Mouse (Mus musculus): ENCODE data around the gene Ankrd36. TPM values are rescaled to one million over a fixed set of nuclear protein-coding genes. Genes with fewer than 3 reads are reported as not detected.

The Ankrd36 gene
- total RNA-seq (2021): not detected
- long read RNA-seq, experiment 1, partial matches to known transcripts: 0 of 5 reads
- long read RNA-seq, experiment 1, other reads (novel, unspliced or antisense): 5 of 5 reads
- long read RNA-seq, experiment 2, partial matches to known transcripts: 0 of 3 reads
- long read RNA-seq, experiment 2, other reads (novel, unspliced or antisense): 3 of 3 reads

- DNase-seq (ENCODE audit: low spot score in 2 of 2): no peak
- no peak for TF ChIP-seq CTCF (conservative IDR thresholded peaks at IDR 0.05)
- Histone ChIP-seq H3K4me3 (no peak within 1 kb of the TSS), H3K27ac (no peak within 1 kb of the TSS)
Measured at GRCm38 (mm10) chr11:5569474-5569873, at the start of gene Ankrd36. TSS of gene Ankrd36 (plus strand) at chr11:5569684.

DNA sequence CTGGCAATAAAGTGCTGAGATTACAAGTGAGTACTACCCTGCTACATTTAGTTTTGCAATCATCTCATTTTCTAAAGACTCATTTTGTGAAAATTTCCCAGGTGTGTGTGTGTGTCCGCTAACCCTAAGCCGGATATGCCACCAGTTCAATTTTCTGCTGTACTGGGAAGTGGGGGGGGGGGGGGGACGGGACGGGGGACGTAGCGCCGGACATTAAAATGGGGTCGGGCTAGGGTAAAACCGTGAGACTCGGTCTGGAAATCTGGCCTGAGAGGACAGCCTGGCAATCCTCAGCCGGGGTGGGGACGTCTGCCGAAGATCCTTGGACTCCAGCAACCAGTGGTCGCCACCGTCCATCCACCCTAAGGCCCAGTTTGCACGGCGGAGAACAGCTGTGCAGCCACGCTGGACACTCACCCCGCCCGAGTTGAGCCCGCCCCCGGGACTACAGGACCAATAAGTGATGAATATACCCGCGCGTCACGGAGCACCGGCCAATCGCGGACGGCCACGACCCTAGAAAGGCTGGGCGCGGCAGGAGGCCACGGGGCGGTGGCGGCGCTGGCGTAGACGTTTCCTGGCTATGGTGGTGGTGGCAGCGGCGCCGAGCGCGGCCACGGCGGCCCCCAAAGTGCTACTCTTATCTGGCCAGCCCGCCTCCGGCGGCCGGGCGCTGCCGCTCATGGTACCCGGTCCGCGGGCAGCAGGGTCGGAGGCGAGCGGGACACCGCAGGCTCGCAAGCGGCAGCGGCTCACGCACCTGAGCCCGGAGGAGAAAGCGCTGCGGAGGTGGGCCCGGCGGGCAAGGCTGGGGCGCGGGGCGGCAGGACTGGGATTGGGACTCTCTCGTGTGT is 48.8 kb upstream of the Ankrd36 start, which contains the start of gene Xbp1:
TSS of gene Xbp1 (plus strand) at position 248 of the 854 bp plus-strand sequence.
- peak; percentile 96 to 97 for DNase-seq (ENCODE audit: low spot score in 2 of 2)
- H3K4me3 ChIP-seq: peak within 1 kb of the TSS; percentile 99
- H3K27ac ChIP-seq: peak within 1 kb of the TSS; percentile 98
- no peak for TF ChIP-seq CTCF (conservative IDR thresholded peaks at IDR 0.05)

GRCm38 (mm10) chr11:5521266-5521515 is 48.3 kb upstream of the Ankrd36 start:
- no peak for TF ChIP-seq CTCF (conservative IDR thresholded peaks at IDR 0.05)
- H3K4me3 ChIP-seq: peak overlapping the region; percentile 99
- H3K27ac ChIP-seq: peak overlapping the region; percentile 98
- DNase-seq (ENCODE audit: low spot score in 2 of 2): no peak

GRCm38 (mm10) chr11:5521516-5522291 is 47.8 kb upstream of the Ankrd36 start:
- peak overlapping the region; percentile 98 for H3K27ac ChIP-seq
- DNase-seq (ENCODE audit: low spot score in 2 of 2): peak; percentile 57 to 81
- peak; percentile 77 for TF ChIP-seq CTCF (conservative IDR thresholded peaks at IDR 0.05)
- H3K4me3 ChIP-seq: peak overlapping the region; percentile 99

DNA sequence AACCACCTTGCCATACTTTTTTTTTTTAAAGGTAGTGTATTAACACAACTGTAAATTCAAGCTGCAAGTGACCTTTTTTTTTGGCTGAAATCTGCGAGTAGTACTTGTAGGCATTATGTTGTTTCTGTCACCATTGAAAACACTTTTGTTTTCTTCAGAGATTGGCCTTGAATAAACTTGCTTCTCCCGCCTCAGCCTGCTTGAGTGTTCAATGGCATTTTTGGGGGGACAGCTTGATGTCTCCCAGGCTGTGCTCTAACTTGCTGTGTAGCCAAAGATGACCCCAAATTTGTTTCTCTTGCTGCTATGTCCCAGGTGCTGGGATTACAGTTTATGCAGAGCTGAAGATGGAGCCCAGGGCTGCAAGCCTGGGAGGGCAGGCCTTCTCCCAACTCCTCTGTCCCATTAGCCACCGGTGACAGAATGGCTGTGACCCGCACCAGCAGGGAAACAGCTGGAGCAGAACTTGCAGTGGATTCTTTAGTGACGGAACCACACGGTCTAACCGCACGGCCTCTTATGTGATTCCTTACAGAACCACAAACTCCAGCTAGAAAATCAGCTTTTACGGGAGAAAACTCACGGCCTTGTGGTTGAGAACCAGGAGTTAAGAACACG is 46.6 kb upstream of the Ankrd36 start:
- no peak for TF ChIP-seq CTCF (conservative IDR thresholded peaks at IDR 0.05)
- no peak for DNase-seq (ENCODE audit: low spot score in 2 of 2)
- Histone ChIP-seq H3K27ac (0 out of 2 replicates have a peak overlapping the region, but pooled peaks have one; percentile 98), H3K4me3 (no peak overlapping the region; the same call in 1 of the 2 replicates)

DNA sequence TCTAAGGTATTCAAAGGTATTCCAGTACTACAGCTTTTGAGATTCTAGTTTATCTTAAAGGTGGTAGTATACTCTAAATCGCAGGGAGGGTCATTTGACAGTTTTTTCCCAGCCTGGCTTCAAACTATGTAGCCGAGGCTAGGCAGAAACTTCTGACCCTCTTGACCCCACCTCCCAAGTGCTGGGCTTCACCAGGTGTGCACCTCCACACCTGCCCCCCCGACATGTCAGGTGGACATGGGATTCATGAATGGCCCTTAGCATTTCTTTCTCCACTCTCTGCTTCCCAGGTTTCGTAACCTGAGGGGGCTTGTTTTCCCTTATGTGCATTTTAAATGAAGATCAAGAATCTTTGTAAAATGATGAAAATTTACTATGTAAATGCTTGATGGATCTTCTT is 44.1 kb upstream of the Ankrd36 start:
- DNase-seq (ENCODE audit: low spot score in 2 of 2): no peak
- no peak overlapping the region for H3K4me3 ChIP-seq
- no peak overlapping the region for H3K27ac ChIP-seq
- no peak for TF ChIP-seq CTCF (conservative IDR thresholded peaks at IDR 0.05)

DNA sequence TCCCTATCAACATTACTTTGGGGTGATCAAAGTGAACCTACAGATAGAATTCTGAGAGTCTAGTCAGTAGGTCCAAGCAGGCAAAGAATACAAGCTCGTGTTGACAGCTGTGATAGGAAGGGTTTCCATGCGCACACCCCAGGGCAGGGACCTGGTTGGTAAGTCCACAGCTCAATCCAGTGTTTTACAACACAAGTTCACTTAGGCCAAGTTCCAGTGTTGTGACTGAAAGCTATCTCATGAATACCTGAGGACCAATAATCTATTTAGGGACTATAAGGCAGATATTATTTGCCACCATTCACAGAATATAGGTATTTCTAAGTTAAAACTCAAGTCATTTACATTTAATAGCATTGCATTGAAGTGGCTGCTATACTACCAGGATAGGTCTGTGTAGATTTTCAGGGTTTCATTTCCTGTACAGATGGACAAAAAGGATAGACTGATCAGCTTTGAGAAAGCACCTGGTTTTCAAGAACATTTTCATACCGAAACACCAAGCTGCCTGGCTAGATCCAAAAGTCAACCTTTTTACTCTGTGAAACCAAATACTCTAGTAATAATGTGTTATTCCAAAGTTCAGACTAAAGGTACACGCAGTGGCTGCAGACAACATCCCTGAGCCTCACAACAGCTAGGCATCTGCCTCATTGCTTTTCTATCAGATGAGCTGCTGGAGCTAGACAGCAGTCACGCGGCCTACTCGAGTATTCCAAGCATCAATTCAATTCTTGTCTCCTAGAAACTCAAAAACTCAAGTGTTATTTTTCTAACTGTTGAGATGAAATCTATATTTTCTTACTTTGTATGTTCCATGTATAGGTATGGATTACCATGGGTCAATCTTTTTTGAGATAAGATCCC is 42.7 kb upstream of the Ankrd36 start:
- no peak overlapping the region for H3K27ac ChIP-seq
- no peak for TF ChIP-seq CTCF (conservative IDR thresholded peaks at IDR 0.05)
- no peak for DNase-seq (ENCODE audit: low spot score in 2 of 2)
- no peak overlapping the region for H3K4me3 ChIP-seq

GRCm38 (mm10) chr11:5527865-5528523 is 41.5 kb upstream of the Ankrd36 start:
- no peak overlapping the region for H3K4me3 ChIP-seq
- no peak for DNase-seq (ENCODE audit: low spot score in 2 of 2)
- no peak overlapping the region for H3K27ac ChIP-seq
- no peak for TF ChIP-seq CTCF (conservative IDR thresholded peaks at IDR 0.05)

- TF ChIP-seq CTCF (conservative IDR thresholded peaks at IDR 0.05): no peak
- Histone ChIP-seq H3K4me3 (no peak overlapping the region), H3K27ac (no peak overlapping the region)
- no peak for DNase-seq (ENCODE audit: low spot score in 2 of 2)
Measured at GRCm38 (mm10) chr11:5528841-5529240, 40.6 kb upstream of the Ankrd36 start.

- no peak for DNase-seq (ENCODE audit: low spot score in 2 of 2)
- TF ChIP-seq CTCF (conservative IDR thresholded peaks at IDR 0.05): no peak
- Histone ChIP-seq H3K27ac (no peak overlapping the region), H3K4me3 (no peak overlapping the region)
Measured at GRCm38 (mm10) chr11:5530172-5530571, 39.3 kb upstream of the Ankrd36 start.

DNA sequence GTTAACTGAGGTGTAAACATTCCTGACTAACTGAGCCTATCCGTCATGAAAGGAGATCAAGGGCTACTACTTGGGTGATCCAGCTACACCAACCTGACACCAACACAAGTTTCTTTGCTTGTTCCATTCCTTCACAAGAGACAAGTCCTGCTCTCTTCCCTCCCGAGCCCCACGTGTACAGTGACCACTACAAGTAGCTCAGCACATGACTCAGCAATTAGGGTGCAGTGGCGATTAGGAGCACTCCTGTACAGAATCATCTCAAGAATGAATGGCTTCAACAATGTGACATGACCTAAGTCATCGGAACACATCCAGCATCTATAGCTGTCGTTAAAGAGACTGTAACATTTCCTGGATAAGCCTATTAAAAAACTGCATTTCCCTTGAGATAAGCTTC is 38.8 kb upstream of the Ankrd36 start:
- no peak overlapping the region for H3K4me3 ChIP-seq
- no peak for DNase-seq (ENCODE audit: low spot score in 2 of 2)
- no peak overlapping the region for H3K27ac ChIP-seq
- TF ChIP-seq CTCF (conservative IDR thresholded peaks at IDR 0.05): no peak

All from layer of hippocampus, adult 2 months (tissue).